Mouse (Mus musculus): ENCODE results near the gene Cdc25b. TPM values are rescaled to one million over a fixed set of nuclear protein-coding genes. Genes with fewer than 3 reads are reported as not detected.

Cdc25b gene
- polyA plus RNA-seq, 2 experiments: 52.1 to 76.4 TPM

GRCm38 (mm10) chr2:131179990-131180587 lies 6.7 kb upstream of the Cdc25b start, which contains the start of gene Cenpb:
Gene Cenpb, minus strand, starts transcription at chr2:131180067.
- Histone ChIP-seq H3K9ac (ENCODE audit: low read depth, low read length, severe bottlenecking) (peak within 1 kb of the TSS; percentile 89), H3K27me3 (ENCODE audit: control insufficient read depth, insufficient read depth, low read length) (no peaks in the 10 kb centered on the region), H3K9me3 (ENCODE audit: control insufficient read depth, low read length) (no peaks in the 10 kb centered on the region), H3K4me3 (replicated peaks; ENCODE audit: low read length) (peak within 1 kb of the TSS; percentile 58), H3K36me3 (ENCODE audit: control insufficient read depth, insufficient read depth, low read length) (peaks cover 18% of the 10 kb centered on the region; the same call in 1 of the 2 replicates), H3K4me2 (replicated peaks; ENCODE audit: low read depth, low read length, severe bottlenecking) (peak within 1 kb of the TSS; percentile 96), H3K4me1 (ENCODE audit: control insufficient read depth, insufficient read depth, low read length) (peaks cover 25% of the 10 kb centered on the region), H3K27ac (replicated peaks; ENCODE audit: low read depth, low read length) (peak within 1 kb of the TSS; percentile 93)
- 4% methylated on average over 32 of the region's 57 CpGs for WGBS
- DNase-seq (ENCODE audit: low spot score): peak; percentile 76
- ATAC-seq (ENCODE audit: low FRiP score, low read depth): peak; percentile 90
- no peak for TF ChIP-seq POLR2A (IDR thresholded peaks at IDR 0.05; ENCODE audit: borderline replicate concordance, extremely low read depth, insufficient read depth, insufficient read length)

- ATAC-seq (ENCODE audit: low FRiP score, low read depth): no peak
- H3K4me1 ChIP-seq (ENCODE audit: control insufficient read depth, insufficient read depth, low read length): peaks cover 17% of the 10 kb centered on the region
- no peak for TF ChIP-seq POLR2A (IDR thresholded peaks at IDR 0.05; ENCODE audit: borderline replicate concordance, extremely low read depth, insufficient read depth, insufficient read length)
These were observed 406 bp upstream of the Cdc25b start for GRCm38 (mm10) chr2:131186343-131186742.

GRCm38 (mm10) chr2:131187602-131187922 lies 813 bp downstream of the Cdc25b start:
- TF ChIP-seq POLR2A (IDR thresholded peaks at IDR 0.05; ENCODE audit: borderline replicate concordance, extremely low read depth, insufficient read depth, insufficient read length): no peak

More at GRCm38 (mm10) chr2:131186343-131186742, 406 bp upstream of the Cdc25b start:
- Histone ChIP-seq H3K27me3 (ENCODE audit: control insufficient read depth, insufficient read depth, low read length) (no peaks in the 10 kb centered on the region), H3K36me3 (ENCODE audit: control insufficient read depth, insufficient read depth, low read length) (peaks cover 13% of the 10 kb centered on the region; the same call in 1 of the 2 replicates), H3K9me3 (ENCODE audit: control insufficient read depth, low read length) (no peaks in the 10 kb centered on the region), H3K9ac (ENCODE audit: low read depth, low read length, severe bottlenecking) (peak overlapping the region; percentile 64), H3K4me2 (replicated peaks; ENCODE audit: low read depth, low read length, severe bottlenecking) (peak overlapping the region; percentile 66), H3K4me3 (replicated peaks; ENCODE audit: low read length) (peak overlapping the region; percentile 59), H3K27ac (replicated peaks; ENCODE audit: low read depth, low read length) (peak overlapping the region; percentile 70; the same call in 1 of the 2 replicates)
- DNase-seq (ENCODE audit: low spot score): no peak
- 3% methylated on average over 14 of the region's 14 CpGs for WGBS

GRCm38 (mm10) chr2:131188311-131188710 lies 1.6 kb downstream of the Cdc25b start:
- Histone ChIP-seq H3K9me3 (ENCODE audit: control insufficient read depth, low read length) (no peaks in the 10 kb centered on the region), H3K4me2 (replicated peaks; ENCODE audit: low read depth, low read length, severe bottlenecking) (peak overlapping the region; percentile 66), H3K9ac (ENCODE audit: low read depth, low read length, severe bottlenecking) (no peak overlapping the region), H3K36me3 (ENCODE audit: control insufficient read depth, insufficient read depth, low read length) (peaks cover 31% of the 10 kb centered on the region), H3K4me3 (replicated peaks; ENCODE audit: low read length) (no peak overlapping the region), H3K27ac (replicated peaks; ENCODE audit: low read depth, low read length) (no peak overlapping the region), H3K27me3 (ENCODE audit: control insufficient read depth, insufficient read depth, low read length) (no peaks in the 10 kb centered on the region), H3K4me1 (ENCODE audit: control insufficient read depth, insufficient read depth, low read length) (peaks cover 17% of the 10 kb centered on the region)
- TF ChIP-seq POLR2A (IDR thresholded peaks at IDR 0.05; ENCODE audit: borderline replicate concordance, extremely low read depth, insufficient read depth, insufficient read length): no peak
- WGBS: 94% methylated on average over 5 of the region's 5 CpGs
- DNase-seq (ENCODE audit: low spot score) (no peak), ATAC-seq (ENCODE audit: low FRiP score, low read depth) (no peak)

More at GRCm38 (mm10) chr2:131187602-131187922, 813 bp downstream of the Cdc25b start:
- Histone ChIP-seq H3K9me3 (ENCODE audit: control insufficient read depth, low read length) (no peaks in the 10 kb centered on the region), H3K36me3 (ENCODE audit: control insufficient read depth, insufficient read depth, low read length) (peaks cover 24% of the 10 kb centered on the region), H3K4me1 (ENCODE audit: control insufficient read depth, insufficient read depth, low read length) (peaks cover 17% of the 10 kb centered on the region), H3K27me3 (ENCODE audit: control insufficient read depth, insufficient read depth, low read length) (no peaks in the 10 kb centered on the region), H3K27ac (replicated peaks; ENCODE audit: low read depth, low read length) (no peak overlapping the region), H3K4me2 (replicated peaks; ENCODE audit: low read depth, low read length, severe bottlenecking) (peak overlapping the region; percentile 66), H3K4me3 (replicated peaks; ENCODE audit: low read length) (peak overlapping the region; percentile 59), H3K9ac (ENCODE audit: low read depth, low read length, severe bottlenecking) (peak overlapping the region; percentile 64)
- no peak for DNase-seq (ENCODE audit: low spot score)
- 21% methylated on average over 3 of the region's 3 CpGs for WGBS
- no peak for ATAC-seq (ENCODE audit: low FRiP score, low read depth)

- DNase-seq (ENCODE audit: low spot score): peak; percentile 33
- Histone ChIP-seq H3K4me2 (replicated peaks; ENCODE audit: low read depth, low read length, severe bottlenecking) (no peak overlapping the region), H3K9ac (ENCODE audit: low read depth, low read length, severe bottlenecking) (no peak overlapping the region)
These were observed 3.0 kb downstream of the Cdc25b start for GRCm38 (mm10) chr2:131189521-131190309.

More at GRCm38 (mm10) chr2:131189521-131190309, 3.0 kb downstream of the Cdc25b start:
- ATAC-seq (ENCODE audit: low FRiP score, low read depth): no peak
- Histone ChIP-seq H3K27ac (replicated peaks; ENCODE audit: low read depth, low read length) (0 out of 2 replicates have a peak overlapping the region, but pooled peaks have one; percentile 19), H3K36me3 (ENCODE audit: control insufficient read depth, insufficient read depth, low read length) (peaks cover 45% of the 10 kb centered on the region), H3K4me1 (ENCODE audit: control insufficient read depth, insufficient read depth, low read length) (peaks cover 17% of the 10 kb centered on the region), H3K27me3 (ENCODE audit: control insufficient read depth, insufficient read depth, low read length) (no peaks in the 10 kb centered on the region), H3K4me3 (replicated peaks; ENCODE audit: low read length) (no peak overlapping the region), H3K9me3 (ENCODE audit: control insufficient read depth, low read length) (no peaks in the 10 kb centered on the region)
- TF ChIP-seq POLR2A (IDR thresholded peaks at IDR 0.05; ENCODE audit: borderline replicate concordance, extremely low read depth, insufficient read depth, insufficient read length): no peak
- 43% methylated on average over 5 of the region's 5 CpGs for WGBS

Data from limb, embryonic 14.5 days (tissue).